Comparison of ENCODE assay signal across 30 mouse cellular contexts in the genomic region with DNA sequence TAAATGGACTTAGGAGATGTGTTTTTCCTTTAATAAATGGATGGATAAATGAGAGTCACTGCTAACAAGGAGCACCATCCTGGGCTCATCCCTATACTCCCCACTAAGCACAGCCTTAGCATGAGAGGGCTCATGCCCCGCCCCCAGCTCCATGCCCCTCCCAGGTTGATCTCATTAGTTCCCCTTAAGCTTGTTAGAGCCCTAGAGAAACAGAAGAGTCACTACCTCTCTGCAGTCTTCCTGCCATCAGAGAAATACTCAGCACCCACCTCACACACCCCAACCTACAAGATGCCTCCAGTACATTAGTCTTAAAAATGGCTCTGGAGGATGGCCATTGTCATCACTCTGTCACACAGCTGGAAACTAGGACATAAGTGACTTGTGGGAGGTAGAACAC.
"Had no signal": no experiment of that assay in that cellular context is flagged by ENCODE, and none has a peak within 500 bp of the region (broad histone marks: within the 10 kb centered on the region; RNA-seq: fewer than 3 reads in every experiment).

No protein-coding gene starts in this region.

- H3K4me1 ChIP-seq: limb, embryonic 15.5 days; liver, embryonic 12.5 days; liver, embryonic 15.5 days; lung, embryonic 15.5 days; megakaryocyte, embryonic 14.5 days; neural tube, embryonic 12.5 days had no signal

- ATAC-seq: liver, embryonic 12.5 days; liver, postnatal 0 days; lung, postnatal 0 days; midbrain, embryonic 13.5 days; midbrain, embryonic 15.5 days had no signal

- H3K9ac ChIP-seq: limb, embryonic 12.5 days; limb, embryonic 13.5 days; limb, embryonic 15.5 days; liver, embryonic 12.5 days; liver, embryonic 13.5 days; liver, embryonic 14.5 days; liver, embryonic 15.5 days; liver, postnatal 0 days; lung, embryonic 14.5 days; lung, embryonic 15.5 days; midbrain, embryonic 12.5 days; midbrain, embryonic 13.5 days; midbrain, embryonic 15.5 days; neural tube, embryonic 12.5 days; neural tube, embryonic 13.5 days had no signal

- DNase-seq: left cerebral cortex, postnatal 4 days; liver; liver, embryonic 13.5 days; liver, postnatal 0 days; lung, adult 18-20 months; lung, adult 2 months; lung, embryonic 14.5 days; lung, postnatal 10 days; lung, postnatal 14 days; lung, postnatal 36 days; lung, postnatal 4 days; midbrain, embryonic 14.5 days had no signal

- H3K27ac ChIP-seq: limb, embryonic 12.5 days; limb, embryonic 13.5 days; limb, embryonic 15.5 days; liver, embryonic 12.5 days; liver, embryonic 13.5 days; liver, embryonic 14.5 days; liver, embryonic 15.5 days; lung, embryonic 15.5 days; macrophage; midbrain, embryonic 10.5 days; midbrain, embryonic 12.5 days; midbrain, embryonic 13.5 days; midbrain, embryonic 15.5 days; neural tube, embryonic 12.5 days; neural tube, embryonic 13.5 days had no signal

- H3K4me2 ChIP-seq: limb, embryonic 12.5 days; limb, embryonic 13.5 days; limb, embryonic 15.5 days; liver, embryonic 11.5 days; liver, embryonic 12.5 days; liver, embryonic 13.5 days; liver, embryonic 15.5 days; lung, embryonic 14.5 days; lung, embryonic 15.5 days; midbrain, embryonic 12.5 days; midbrain, embryonic 13.5 days; midbrain, embryonic 15.5 days; neural tube, embryonic 12.5 days; neural tube, embryonic 13.5 days had no signal

- H3K27me3 ChIP-seq: liver, embryonic 12.5 days; liver, embryonic 13.5 days; liver, embryonic 15.5 days; lung, embryonic 15.5 days; megakaryocyte, embryonic 14.5 days; midbrain, embryonic 12.5 days; midbrain, embryonic 13.5 days; midbrain, embryonic 15.5 days; neural tube, embryonic 12.5 days; neural tube, embryonic 13.5 days had no signal

- H3K9me3 ChIP-seq: limb, embryonic 12.5 days; limb, embryonic 13.5 days; limb, embryonic 15.5 days; liver, embryonic 12.5 days; liver, embryonic 13.5 days; liver, embryonic 15.5 days; lung, embryonic 15.5 days; megakaryocyte, embryonic 14.5 days; midbrain, embryonic 10.5 days; midbrain, embryonic 12.5 days; midbrain, embryonic 13.5 days; midbrain, embryonic 15.5 days; neural tube, embryonic 12.5 days; neural tube, embryonic 13.5 days had no signal

- H3K36me3 ChIP-seq: limb, embryonic 12.5 days; limb, embryonic 13.5 days; limb, embryonic 15.5 days; liver, embryonic 12.5 days; liver, embryonic 13.5 days; liver, embryonic 15.5 days; lung, embryonic 15.5 days; midbrain, embryonic 10.5 days; midbrain, embryonic 12.5 days; midbrain, embryonic 13.5 days; midbrain, embryonic 15.5 days; neural tube, embryonic 12.5 days; neural tube, embryonic 13.5 days had no signal

- H3K4me3 ChIP-seq: limb, embryonic 12.5 days; limb, embryonic 13.5 days; limb, embryonic 15.5 days; liver, embryonic 12.5 days; liver, embryonic 13.5 days; liver, embryonic 15.5 days; lung, embryonic 15.5 days; megakaryocyte, embryonic 14.5 days; midbrain, embryonic 10.5 days; midbrain, embryonic 12.5 days; midbrain, embryonic 13.5 days; midbrain, embryonic 15.5 days; myocyte; neural tube, embryonic 12.5 days; neural tube, embryonic 13.5 days had no signal
